Mouse (Mus musculus) ES-E14 (cell line): ENCODE data around the gene Akap7. TPM values are rescaled to one million over a fixed set of nuclear protein-coding genes. Genes with fewer than 3 reads are reported as not detected.

ENCODE experiments used
- DNase-seq: peaks from one replicate; pipeline ENCODE4 v3.0.0-alpha.2; 2013; ENCODE audit warnings: low read depth, low spot score
- H3K27ac ChIP-seq: 2 replicates; pipeline ENCODE4 v1.5.1; 2012; ENCODE audit warnings: low read depth, mild to moderate bottlenecking, low read length, moderate library complexity, mixed read lengths; ENCODE audit not compliant: poor library complexity, insufficient read depth, severe bottlenecking
- H3K36me3 ChIP-seq: 2 replicates; pipeline ENCODE4 v1.6.1; 2012; ENCODE audit warnings: mild to moderate bottlenecking, low read length, moderate library complexity, mixed read lengths; ENCODE audit not compliant: control insufficient read depth, poor library complexity, insufficient read depth, severe bottlenecking
- H3K4me1 ChIP-seq, 2 experiments: fragments of 150-350 bp in 1 of 2; sonication (generic) in 1 of 2; 2 replicates each; pipeline ENCODE4 v1.6.1; 2012; ENCODE audit warnings: low read length in 2 of 2, mild to moderate bottlenecking in 1 of 2, mixed read lengths in 1 of 2; ENCODE audit not compliant: control insufficient read depth in 2 of 2, insufficient read depth in 2 of 2, poor library complexity in 1 of 2
- H3K4me3 ChIP-seq, 2 experiments: fragments of 150-350 bp in 1 of 2; sonication (generic) in 1 of 2; 2 replicates each; pipeline ENCODE4 v1.5.1; 2012; ENCODE audit warnings: low read length in 2 of 2, low read depth in 1 of 2, mild to moderate bottlenecking in 1 of 2, mixed read lengths in 1 of 2; ENCODE audit not compliant: insufficient read depth in 1 of 2, poor library complexity in 1 of 2, severe bottlenecking in 1 of 2
- H3K9ac ChIP-seq: 2 replicates; pipeline ENCODE4 v1.6.1; 2012; ENCODE audit warnings: low read depth, mild to moderate bottlenecking, low read length, mixed read lengths; ENCODE audit not compliant: poor library complexity, insufficient read depth, severe bottlenecking
- H3K9me3 ChIP-seq: fragments of 150-350 bp; sonication (generic); 2 replicates; pipeline ENCODE4 v1.6.1; 2012; ENCODE audit warnings: low read depth, mild to moderate bottlenecking, low read length; ENCODE audit not compliant: control insufficient read depth, insufficient read depth
- CHD2 ChIP-seq: IDR thresholded peaks from 2 replicates; pipeline ENCODE4 v1.6.1; 2014; ENCODE audit warnings: mild to moderate bottlenecking, low read depth, low read length, inconsistent platforms
- HCFC1 ChIP-seq: IDR thresholded peaks from 2 replicates; pipeline ENCODE4 v1.6.1; 2012; ENCODE audit warnings: low read length, inconsistent platforms, borderline replicate concordance; ENCODE audit not compliant: insufficient read depth
- MAFK ChIP-seq: IDR thresholded peaks from 2 replicates; pipeline ENCODE4 v1.6.1; 2014; ENCODE audit warnings: mild to moderate bottlenecking, low read depth, low read length, inconsistent platforms; ENCODE audit not compliant: insufficient read depth
- ZC3H11A ChIP-seq: IDR thresholded peaks from 2 replicates; pipeline ENCODE4 v1.6.1; 2012; ENCODE audit warnings: low read depth, mild to moderate bottlenecking, inconsistent platforms, low read length, borderline replicate concordance
- ZNF384 ChIP-seq: IDR thresholded peaks from 2 replicates; pipeline ENCODE4 v1.6.1; 2012; ENCODE audit warnings: low read depth, low read length, inconsistent platforms
- in situ Hi-C, 2 experiments: fragments of 600-800 bp; cut with MboI; formaldehyde crosslinking; loops; one replicate each; pipeline ENCODE4 v1.15.1; 2025; ENCODE audit warnings: low sequenced_read_pairs in 2 of 2, inconsistent platforms in 1 of 2; ENCODE audit not compliant: unreplicated experiment in 2 of 2
- total RNA-seq: library from RNA; depleted of rRNA; stranded (reverse); fragments of 300-350 nt; gene quantifications from 2 replicates; pipeline ENCODE4 v1.2.3, GENCODE M21; 2012

The Akap7 gene
- total RNA-seq, 1 experiment, result 12.8 TPM

DNA sequence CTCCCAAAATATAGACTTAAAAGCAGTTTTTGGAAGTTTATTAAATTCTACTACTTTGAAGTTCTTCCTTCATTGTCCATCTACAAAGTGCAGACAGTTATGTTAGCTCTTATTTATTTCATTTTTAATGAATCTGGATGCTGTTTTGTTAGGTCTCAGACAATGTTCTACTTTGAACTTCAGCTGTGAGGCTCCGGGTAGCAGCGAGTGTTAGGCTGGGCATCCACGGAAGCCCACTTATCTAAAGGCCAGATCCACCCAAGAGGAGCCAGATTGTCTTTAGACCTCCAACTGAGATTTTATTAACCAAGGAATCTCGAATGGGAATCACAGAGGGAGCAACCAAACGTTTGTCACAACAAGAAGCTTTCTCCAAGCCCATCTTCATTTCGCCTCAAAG is 2.5 kb downstream of the Akap7 start:
- H3K9me3 ChIP-seq, result no peaks in the 10 kb centered on the region
- H3K27ac ChIP-seq, result no peak overlapping the region
- DNase-seq, result no peak
- no peak overlapping the region for H3K4me3 ChIP-seq
- no peak overlapping the region for H3K9ac ChIP-seq
- in situ Hi-C loops, result no loop called here
- peaks cover 0 to 7% of the 10 kb centered on the region in 2 experiments; a peak in 1 of 4 replicates for H3K4me1 ChIP-seq
- H3K36me3 ChIP-seq, result no peaks in the 10 kb centered on the region
- no peak for TF ChIP-seq MAFK
- TF ChIP-seq ZC3H11A, result no peak
- TF ChIP-seq ZNF384, result no peak
- no peak for TF ChIP-seq CHD2
- TF ChIP-seq HCFC1, result no peak

DNA sequence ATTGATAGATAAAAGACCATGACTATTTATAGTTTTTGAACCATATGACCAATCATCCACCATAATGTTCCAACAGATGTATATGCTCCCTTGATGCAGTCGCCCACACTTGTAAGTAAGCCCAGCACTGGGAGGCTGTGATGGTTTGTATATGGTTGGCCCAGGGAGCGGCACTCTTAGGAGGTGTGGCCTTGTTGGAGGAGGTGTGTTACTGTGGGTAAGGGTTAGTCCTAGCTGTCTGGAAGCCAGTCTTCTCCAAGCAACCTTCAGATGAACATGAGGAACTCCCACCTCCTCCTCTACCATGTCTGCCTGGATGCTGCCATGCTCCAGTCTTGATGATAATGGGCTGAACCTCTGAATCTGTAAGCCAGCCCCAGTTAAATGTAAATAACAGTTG is 3.1 kb downstream of the Akap7 start:
- DNase-seq, result no peak
- Histone ChIP-seq H3K9me3 (no peaks in the 10 kb centered on the region), H3K4me3 (no peak overlapping the region), H3K36me3 (no peaks in the 10 kb centered on the region), H3K4me1 (peaks cover 0 to 7% of the 10 kb centered on the region in 2 experiments; a peak in 1 of 4 replicates), H3K9ac (no peak overlapping the region), H3K27ac (no peak overlapping the region)
- in situ Hi-C loops, result no loop called here
- TF ChIP-seq ZNF384 (no peak), MAFK (no peak), HCFC1 (no peak), CHD2 (no peak), ZC3H11A (no peak)

DNA sequence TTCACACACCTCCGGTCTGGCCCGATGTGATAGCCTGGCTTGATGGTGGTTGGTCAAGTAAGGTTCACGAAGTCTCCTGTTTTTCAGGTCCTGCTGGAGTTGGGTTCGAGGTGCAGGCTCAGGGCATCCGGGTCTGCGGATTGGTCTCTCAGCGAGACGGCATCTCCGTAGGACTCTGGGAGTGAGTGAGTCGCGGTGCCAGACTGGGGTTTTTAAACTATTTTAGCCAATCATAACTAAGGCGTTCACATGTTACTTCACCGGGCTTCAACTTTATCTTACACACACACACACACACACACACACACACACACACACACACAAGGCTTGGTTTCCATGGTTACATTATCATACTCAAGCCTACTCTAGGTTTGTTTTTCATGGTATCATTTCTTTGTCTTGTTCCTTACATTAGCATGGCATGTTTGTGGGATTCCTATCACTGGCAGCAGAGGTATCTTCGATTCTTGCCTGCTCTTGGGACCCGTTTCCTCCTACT is 8.6 kb downstream of the Akap7 start:
- no peak for DNase-seq
- Histone ChIP-seq H3K4me3 (no peak overlapping the region), H3K4me1 (peaks cover 6 to 17% of the 10 kb centered on the region in 2 experiments), H3K27ac (no peak overlapping the region), H3K9ac (no peak overlapping the region), H3K9me3 (no peaks in the 10 kb centered on the region), H3K36me3 (no peaks in the 10 kb centered on the region)
- TF ChIP-seq CHD2 (no peak), MAFK (no peak), ZNF384 (no peak), ZC3H11A (no peak), HCFC1 (no peak)
- in situ Hi-C loops, result no loop called here

GRCm38 (mm10) chr10:25298264-25298671 is 9.4 kb downstream of the Akap7 start:
- DNase-seq, result no peak
- Histone ChIP-seq H3K9me3 (no peaks in the 10 kb centered on the region), H3K4me3 (no peak overlapping the region), H3K4me1 (peaks cover 6 to 17% of the 10 kb centered on the region in 2 experiments), H3K27ac (no peak overlapping the region), H3K9ac (no peak overlapping the region), H3K36me3 (no peaks in the 10 kb centered on the region)
- TF ChIP-seq HCFC1 (no peak), ZNF384 (no peak), ZC3H11A (no peak), MAFK (no peak), CHD2 (no peak)
- in situ Hi-C loops, result no loop called here
